Mouse (Mus musculus) layer of hippocampus, postnatal 36 days (tissue): ENCODE measurements around the gene Atp5g2. TPM values are rescaled to one million over a fixed set of nuclear protein-coding genes. Genes with fewer than 3 reads are reported as not detected.

ENCODE experiments used
- DNase-seq, 2 experiments: peaks; one replicate each; pipeline ENCODE4 v3.0.0; 2022
- total RNA-seq, 2 experiments: library from RNA; stranded (reverse); gene quantifications; 2 replicates each; pipeline ENCODE4 v1.2.3; 2021

The Atp5g2 gene
- total RNA-seq = 10 to 100 TPM; 10.6 to 17.2 TPM

DNA sequence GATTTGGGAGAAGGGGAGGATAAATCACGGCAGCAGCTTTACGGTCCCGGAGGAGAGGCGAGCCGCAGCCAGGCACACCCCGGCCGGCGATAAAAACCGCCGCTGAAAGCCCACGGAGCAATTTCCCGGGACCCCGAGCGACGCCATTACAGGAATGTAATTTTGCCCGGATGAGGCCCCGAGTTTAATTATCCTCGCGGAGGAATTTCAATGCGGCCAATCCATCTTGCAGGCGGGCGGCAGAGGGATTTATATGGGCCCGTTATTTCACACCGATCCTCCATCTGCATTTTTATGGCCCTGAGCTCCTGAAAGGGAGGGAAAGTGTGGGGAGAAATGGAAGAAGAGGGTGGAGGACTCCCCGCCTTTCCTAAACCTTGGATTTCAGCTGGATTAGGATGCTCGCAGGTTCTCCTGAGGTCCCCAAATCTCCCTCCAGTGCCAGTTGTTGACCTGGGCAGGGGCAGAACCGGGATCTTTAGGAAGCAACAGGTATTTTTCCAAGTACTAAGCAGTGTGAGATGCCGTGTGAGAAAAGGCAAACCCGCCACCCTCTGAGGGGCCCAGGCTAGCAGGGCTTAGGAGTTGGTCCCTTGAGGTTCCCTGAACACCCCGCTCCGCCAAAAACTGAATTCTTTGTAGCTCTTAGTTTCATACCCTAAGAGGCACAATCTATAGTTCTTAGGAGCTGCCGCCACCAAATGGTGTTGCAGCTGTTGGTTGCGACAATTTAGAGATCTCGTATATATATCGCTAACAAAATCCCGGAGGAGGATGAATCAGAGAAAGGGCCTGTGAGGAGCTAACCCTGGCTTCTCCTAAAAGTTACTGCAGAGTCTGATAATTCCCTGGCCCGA is at the start of gene Atp5g2:
Gene Atp5g2, minus strand, starts transcription at position 138 of the 857 bp plus-strand sequence.
- DNase-seq = peak; percentile 37 to 42

DNA sequence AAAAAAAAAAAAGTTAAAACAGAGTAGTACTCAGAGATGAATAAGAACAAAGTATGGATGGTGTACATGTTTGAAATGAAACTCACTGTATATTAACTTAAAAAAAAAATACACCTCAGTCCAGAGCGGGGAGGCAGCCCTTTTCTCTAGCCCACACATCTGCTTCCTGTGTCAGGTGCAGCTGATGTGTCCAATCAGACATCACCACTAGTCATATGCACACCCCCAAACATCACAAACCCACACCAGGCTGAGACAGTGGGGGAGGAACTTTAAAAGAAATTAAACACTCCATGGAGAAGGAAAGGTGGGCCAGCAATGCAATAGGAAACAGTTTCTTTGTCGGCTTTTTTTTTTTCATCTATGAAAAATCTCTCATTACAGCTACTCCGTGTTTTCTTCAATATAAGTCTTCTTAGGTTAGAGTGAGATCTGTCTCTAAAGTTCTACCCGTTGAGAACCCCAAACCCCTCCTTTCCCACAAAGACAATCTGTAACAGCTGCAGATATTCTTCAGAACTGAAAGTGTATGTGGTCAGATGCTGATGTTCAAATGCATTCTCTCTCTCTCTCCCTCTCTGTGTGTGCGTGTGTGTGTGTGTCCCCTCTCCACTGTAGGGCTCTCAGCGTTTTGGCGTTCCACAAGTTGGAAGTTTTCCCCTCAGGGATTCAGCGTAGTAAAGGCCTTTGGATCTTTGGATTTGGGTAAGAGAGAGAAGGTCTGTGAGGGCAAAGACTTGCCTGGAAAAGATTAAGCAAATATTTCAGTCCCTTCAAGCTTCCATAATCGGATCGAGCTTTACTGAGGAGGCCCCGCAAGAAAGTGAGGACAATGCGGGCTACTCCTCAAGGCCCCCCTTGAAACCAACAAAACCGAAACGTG is 49.1 kb upstream of the Atp5g2 start:
- no peak for DNase-seq

DNA sequence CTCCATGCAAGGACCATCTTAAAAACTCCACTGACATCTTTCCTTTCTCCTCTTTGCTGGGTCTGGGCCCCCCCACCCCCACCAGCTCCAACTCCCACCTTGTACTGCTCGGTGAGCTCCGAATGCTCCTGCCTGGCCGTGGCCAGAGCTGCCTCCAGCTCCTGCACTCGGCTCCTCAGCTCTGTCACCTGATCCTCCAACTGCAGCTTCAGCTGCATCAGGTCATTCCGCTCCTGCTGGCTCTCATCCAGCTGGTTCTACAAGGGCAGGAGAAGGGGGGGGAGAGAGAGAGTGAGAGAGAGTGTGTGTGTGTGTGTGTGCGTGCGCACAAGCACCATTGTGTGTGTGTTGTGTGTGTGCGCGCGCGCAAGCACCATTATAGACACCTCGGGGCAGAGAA is 44.0 kb upstream of the Atp5g2 start:
- no peak for DNase-seq

DNA sequence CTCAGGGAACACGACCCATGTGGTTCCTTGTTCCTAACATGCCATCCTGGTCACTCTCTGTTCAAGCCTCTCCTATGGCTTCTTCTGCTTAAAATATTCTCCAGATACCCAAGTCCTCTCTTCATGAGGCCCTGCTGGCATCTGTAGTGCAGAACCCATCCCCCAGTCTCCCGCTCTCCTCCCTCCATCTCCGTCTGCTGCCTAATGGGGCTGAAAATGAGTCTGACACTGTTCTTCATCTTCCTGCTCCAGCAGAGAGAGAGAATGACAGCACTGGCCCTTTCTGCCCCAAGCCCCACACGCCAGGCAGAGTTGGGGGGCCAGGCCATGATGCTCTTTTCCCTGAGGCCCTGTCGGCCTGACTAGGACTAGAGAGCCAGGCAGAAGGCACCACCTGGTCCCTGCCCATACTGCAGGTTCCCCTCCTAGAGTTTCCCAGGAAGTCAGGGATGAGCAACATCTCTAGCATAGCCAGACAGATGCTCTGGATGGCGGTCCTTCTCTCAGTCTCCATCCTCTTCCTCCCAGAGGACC is 35.7 kb upstream of the Atp5g2 start:
- DNase-seq = peak in 1 of 2 experiments; percentile 29

DNA sequence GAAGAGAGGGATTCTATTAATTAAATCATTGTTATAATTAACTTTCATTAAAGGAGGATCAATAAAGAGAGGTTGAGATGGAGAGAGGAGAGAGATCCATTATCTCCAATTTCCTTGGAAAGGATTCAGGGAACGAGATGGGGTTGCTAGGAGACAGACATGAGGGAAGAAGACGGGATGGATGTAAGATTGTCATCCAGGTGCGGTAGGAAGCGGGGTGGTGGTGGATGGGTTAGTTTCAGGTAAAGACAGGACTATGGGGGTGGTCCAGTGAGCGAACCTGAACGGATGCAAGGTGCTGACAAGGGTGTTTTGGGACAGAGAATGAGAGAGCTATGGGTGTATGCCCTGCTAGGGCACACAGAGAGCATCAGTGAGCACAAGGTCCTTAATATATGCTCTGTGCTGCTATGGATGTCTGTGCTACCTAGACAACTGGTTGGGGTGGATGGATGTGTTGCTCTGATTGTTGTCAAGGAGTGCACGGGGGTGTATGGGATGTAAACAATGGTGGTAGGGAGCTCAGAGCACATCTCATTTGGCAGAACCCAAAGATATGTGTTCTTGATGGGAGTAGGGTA is 33.9 kb upstream of the Atp5g2 start:
- no peak for DNase-seq

DNA sequence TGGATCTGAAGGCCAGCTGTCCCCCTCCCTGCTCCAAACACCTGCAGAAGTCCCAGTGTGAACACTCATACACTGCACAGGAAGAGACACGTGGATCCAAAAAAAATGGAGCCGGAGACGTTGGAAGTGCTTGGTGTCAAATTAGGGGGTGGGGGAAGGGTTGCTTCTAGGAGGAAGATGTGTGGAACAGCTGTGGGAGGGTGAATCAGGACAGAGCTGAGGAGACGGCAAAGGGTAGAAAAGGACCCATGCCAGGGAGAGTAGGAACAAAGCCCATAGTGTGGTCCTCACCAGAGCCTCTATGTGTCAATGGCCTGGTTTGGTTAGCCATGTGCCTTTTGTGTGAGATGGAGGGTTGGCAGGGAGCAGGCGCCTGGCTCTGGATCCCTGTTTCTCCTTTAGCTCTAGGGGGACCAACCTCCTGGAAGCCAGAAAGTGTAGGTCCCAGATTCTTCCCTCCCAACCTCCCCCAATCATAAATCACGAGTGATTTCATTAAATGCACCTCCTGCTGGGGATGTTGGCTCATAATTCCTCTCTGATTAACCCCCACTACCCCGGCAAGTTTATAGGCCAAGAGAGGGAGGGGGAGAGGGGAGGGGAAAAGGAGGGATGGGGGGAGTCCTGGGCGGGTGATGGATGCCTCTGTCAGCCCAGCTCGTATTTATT is 33.2 kb upstream of the Atp5g2 start:
- no peak for DNase-seq

DNA sequence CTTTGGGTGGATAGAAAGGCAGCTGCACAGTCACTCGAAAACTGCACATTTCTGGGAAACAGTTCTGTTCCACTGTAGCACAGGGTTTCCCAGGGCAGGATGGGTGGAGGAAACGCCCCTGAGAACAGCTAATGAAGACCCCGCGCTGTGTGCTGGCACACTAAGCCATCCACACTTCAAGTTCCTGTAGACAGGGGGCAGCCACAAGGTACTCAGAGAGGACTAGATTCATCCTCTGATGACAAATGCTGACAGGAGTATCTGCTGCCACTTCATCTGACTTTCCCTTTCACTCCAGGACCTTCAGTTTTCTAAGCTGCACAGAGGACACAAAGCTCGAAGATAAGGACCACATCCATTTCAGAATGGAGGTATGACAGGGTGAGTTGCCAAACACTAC is 32.7 kb upstream of the Atp5g2 start:
- DNase-seq = no peak

DNA sequence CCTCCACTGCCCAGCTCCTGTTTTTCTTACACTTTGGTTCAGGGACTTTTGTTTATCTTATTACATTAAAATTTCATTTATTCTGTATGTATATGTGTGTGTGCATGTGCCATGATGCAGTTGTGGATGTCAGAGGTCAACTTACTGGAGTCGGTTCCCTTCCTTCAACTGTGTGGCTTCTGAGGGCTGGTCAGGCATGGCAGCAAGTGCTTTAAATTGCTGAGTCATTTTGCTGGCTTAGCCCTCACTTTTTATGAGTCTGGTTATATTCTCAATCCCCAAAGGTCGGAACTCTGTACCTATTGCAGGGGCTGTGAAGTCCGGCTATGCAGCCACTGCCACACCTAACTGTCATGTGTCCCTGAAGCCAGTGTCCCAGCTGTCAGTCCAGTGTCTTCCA is 30.8 kb upstream of the Atp5g2 start:
- no peak for DNase-seq

DNA sequence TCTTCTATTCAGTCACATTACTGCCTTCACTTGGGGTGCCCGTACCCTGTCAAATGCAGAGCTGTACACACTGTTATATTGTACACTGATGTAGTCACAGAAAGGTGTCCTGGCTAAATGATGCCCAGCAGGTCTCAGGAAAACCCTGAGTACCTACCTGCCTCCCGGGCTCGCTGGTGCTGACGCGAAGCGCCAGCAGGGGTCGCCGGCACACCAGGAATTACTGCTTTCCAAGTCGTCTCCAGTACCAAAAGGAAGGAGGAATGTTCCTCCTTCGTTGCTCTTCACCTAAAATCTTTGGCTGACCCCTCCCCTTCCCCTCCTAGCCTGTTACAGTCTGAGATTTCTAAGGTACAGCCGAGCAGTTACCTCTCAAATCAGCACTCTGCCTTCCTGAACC is 26.0 kb upstream of the Atp5g2 start:
- peak; percentile 81 to 85 for DNase-seq

DNA sequence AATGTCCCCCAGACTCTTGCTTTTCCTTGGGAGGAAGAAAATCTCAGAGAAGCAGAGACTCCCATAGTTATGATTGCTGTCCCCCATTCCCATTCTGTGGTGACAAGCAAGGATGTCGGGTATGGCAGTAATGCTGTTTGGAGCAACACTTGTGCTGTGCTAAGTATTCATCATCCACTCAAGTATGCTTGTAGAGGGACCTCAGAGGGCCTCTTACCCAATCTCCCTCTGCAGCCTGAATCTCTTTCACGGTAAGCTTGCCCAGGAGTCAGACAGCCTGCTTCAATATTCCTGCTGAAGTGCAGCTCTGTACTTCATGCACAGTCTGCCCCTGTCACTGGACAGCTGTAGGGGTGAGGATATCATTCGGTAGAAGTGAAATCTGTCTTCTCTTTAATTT is 24.7 kb upstream of the Atp5g2 start:
- DNase-seq = no peak

DNA sequence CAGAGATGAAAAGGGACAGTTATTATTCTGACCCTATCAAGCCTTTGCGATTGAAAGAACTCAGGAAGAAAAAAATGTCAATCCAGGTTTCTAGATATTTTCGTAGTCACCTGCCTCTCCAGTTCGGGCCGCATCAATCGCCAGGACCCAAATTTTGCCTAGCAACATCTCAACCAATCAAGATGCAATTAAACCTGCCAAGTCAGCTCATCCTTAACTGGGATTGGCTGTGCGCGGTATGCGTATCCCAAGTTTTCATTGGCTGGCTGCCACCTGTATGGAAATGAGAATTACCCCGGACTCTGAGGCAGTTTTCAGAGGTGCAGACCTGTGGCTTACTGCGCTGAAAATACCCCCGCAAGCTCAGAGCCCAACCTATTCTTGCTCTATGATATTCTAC is 21.4 kb upstream of the Atp5g2 start:
- peak; percentile 71 to 78 for DNase-seq

DNA sequence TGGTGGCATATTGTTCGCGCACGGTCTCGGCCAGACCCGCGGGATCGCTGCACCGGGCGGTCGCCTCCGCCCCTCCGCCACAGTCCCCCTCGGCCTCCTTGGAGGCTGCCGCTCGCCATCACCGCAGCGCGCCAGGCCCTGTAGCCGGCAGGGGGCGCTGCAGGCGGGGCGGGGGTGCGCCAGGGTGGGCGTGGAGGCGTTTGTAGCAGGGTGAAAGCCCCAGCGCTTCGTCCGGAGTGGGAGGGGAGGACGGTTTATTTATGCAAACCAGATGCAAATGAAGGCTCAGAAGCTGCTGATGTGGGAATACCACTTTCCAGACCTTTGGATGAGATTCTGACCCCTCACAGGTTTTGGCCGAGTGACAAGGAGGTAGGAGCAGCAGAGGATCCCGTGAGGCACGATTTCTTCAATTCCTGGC is 20.8 kb upstream of the Atp5g2 start:
- peak; percentile 76 to 79 for DNase-seq

DNA sequence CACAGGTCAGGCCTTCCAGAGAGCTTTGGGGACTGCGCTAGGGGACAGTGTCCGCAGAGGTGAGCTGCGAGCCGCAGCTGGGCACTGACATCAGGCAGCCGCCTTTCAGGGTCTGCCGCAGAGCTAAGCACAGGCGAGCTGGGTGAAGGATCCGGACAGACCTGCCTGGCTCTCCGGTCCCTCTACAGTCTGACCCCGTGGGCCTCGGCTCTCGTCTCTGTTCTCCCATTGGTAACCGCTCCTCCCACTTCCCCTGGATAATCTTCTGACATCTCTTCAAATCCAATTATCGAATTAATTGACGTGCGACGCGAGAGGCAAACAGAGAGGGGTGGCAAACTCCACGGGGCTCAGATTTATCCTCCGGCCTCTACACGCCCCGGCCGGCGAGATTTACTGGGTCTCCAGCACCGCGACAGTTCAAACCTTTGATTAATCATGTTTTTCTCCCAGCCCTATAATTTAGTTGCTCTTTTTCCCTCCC is 20.2 kb upstream of the Atp5g2 start:
- DNase-seq = no peak

DNA sequence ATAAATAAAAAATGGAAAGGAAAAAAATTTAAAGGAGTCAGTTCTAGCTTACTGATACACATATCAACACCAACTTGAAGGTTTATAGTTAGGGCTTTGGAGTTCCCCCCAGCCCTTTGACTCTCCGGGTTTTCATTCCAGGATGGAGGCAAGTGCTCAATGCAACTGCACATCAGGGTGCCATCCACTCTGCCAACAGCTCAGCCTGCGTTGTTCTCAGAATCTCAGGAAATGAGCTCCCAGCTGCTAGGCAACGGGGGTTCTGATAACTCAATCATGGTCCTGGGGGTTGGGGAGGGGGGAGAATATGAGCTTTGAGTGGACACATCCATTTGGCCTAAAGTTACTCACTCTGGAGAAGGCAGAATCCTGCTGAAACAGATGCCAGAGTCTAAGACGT is 13.6 kb upstream of the Atp5g2 start:
- no peak for DNase-seq

DNA sequence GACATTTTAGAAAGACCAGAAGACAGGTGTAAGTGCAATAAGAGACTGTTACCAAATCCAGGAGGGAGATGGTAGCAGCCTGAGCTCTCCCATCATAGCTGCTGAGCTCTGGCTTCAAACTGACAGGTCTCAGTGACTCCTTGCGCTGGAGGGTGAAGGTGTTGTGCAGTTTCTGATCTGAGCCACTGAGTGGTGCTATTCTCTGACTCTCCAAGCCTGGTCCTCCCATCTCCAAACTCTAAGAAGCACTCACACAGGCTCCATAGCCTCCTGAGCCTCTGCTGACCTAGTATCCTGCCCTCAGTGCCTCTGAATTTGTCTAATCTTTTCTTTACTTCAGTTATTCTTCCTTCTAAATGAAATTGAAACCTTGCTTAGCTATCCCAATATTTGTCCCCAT is 11.5 kb upstream of the Atp5g2 start:
- no peak for DNase-seq

DNA sequence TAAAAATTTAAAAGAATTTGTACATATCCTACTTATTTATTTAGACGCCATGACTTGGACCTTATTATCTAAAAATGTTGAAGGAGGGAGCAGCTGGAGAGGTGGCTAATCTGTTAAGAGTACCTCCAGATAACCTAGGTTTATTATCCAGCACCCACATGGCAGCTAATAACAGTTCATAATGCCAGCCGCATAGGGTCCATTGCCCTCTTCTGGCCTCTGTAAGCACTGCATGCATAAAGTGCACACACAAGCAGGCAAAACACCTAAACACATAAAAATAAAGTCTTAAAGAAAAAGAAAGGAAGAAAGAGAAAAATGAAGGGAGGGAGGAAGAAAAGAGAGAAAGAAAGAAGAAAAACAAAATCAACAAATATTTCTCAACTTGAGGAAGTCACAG is 4.2 kb upstream of the Atp5g2 start:
- DNase-seq = no peak

DNA sequence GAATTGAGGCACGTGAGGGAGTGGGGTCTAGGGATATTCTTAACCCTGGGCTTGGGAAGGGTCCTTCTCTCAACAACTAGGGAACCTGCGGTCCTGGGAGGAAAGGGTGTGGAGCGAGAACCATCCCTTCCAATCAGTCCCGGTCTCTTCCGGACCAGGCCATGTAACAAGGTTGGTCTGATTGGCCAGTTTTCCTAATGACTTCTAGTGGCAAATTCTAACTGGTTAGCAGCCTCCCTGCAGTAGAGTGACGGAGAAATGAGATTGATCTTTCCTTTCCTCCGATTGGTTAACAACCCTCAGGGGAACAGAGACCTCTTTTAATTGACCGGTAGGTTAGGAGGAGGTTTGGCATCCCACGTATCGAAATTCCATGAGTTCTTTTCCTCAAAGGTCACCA is 1.4 kb upstream of the Atp5g2 start:
- peak; percentile 49 to 61 for DNase-seq

DNA sequence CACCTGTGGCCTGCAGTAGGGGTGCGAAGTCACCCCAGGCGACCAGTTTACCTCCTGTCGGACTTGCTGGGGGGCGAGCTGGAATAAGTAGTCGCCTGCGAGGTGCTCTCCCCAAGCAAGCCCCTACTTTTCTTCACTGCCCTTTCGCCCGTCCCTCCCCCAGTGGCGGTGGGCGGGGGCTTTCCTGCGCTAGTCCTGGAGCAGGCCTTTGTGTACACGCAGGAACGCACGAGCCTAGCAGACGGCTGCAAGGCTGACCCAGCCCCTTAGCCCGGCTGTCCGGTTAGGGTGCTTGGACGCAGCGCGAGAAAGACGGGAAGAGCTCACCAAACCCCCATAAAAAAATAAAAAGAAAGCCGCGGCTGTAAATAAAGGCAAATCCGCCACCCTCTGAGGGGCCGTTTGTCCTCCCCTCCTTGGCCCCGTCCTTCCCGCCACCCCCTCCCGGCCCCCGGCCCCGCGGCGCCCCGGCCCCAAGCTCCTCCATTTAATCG is 384 bp downstream of the Atp5g2 start:
- peak; percentile 67 to 75 for DNase-seq

DNA sequence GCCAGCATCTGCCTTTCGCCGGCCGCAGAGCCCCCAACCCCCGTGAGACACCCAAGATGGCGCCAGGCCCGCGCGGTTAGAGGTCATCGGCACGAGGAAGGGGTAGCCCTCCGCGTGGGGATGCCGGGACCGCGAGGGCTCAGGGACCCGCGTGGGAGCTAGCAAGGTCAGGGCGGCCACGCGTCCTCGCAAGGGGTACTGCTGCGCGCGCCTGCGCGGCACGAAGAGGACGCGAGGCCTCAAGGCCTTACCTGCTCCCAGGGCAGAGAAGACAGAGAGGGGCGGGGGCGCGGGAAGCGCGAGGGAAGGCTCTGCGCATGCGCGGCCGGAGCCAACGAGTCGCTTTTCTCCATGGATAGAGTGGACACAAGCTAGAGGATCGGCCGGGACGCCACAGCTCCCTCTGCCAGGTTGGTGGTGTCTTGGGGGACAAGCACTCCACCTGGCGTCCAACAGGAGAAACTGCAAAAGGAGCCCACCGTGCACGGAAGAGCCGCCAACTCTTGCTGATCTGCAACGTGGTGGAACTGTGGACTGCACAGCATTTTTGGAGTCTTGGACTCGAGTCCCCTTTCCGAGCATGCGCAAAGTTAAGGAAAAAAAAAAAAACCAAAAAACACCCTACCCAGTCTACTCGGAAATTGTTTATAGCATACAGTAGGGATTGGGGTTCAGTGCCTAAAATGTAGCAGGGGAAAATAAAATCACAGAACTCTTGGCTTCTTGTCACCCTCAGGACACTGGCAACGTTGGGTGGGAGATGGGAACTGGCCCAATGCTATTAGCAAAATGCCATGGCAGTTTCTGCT is 1.2 kb downstream of the Atp5g2 start:
- DNase-seq = peak; percentile 96 to 97

DNA sequence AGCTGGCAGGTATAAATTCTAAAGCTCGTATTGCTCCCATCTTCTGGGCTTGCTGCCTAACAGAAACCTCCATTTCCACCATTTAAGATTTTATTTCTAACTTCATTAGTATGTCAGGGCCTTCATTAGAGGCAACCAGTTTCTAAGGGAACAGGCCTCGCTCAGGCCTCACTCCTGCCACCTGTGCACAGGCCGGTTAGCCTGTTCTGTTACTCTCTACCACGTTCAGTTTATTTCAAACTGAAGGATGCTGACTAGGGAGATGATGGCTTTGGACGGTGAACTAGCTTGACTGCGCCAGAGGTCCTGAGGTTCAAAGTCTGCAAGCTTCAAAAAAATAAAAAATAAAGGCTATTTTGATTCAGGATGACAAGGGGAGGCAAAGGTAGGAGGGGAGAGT is 1.9 kb downstream of the Atp5g2 start:
- DNase-seq = no peak

DNA sequence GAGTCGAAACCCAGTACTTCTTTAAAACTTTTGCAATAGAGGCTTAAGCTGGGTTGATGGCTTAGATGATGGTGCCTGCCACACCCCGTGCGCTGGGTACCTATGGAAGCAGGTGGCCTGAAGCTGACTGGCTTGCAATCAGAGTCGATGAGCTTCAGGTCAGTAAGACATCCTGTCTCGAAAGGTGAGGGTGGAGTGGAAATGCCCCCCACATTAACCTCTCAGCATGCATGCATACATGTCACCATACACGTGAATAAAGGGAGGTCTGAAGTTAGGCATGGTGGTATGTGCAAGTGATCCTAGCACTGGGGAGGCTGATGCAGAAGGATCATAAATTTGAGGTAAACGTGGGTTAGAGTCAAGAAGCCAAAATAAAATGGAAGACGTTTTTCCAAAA is 2.6 kb downstream of the Atp5g2 start:
- DNase-seq = no peak
